Mouse (Mus musculus) erythroblast, embryonic 14.5 days (primary cell): ENCODE measurements around the gene Prm1.

Experiments
- GATA1 ChIP-seq: IDR thresholded peaks from 2 replicates; pipeline ENCODE4 v1.6.1; 2012; ENCODE audit warnings: low read length, inconsistent platforms, mixed read lengths
- TAL1 ChIP-seq: IDR thresholded peaks from 3 replicates; pipeline ENCODE4 v1.6.1; 2012; ENCODE audit warnings: low read length, inconsistent platforms, mixed read lengths

DNA sequence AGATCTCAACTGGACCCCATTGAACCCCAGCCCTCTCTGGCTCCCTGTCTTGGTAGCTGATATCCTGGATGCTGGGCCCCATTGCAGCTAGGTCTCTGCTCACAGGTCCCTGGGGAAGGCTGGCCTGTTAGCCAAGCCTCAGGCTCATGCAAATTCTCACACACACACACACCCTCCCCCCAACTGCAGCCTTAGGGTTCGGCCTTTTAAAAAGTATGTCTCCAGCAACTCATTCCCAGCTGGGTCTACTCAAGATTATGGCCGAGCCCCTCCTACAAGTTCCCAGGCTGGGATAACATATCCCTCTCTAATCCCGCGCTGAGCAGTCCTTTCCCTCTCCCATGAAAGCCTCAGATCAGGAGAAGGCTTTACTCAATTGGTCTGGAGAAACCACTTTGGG lies 15.7 kb upstream of the Prm1 start:
- TF ChIP-seq TAL1 (no peak), GATA1 (no peak)
